Mouse (Mus musculus) spleen, adult 18-20 months (tissue): ENCODE data around the gene Tigd3.

Source experiments
- DNase-seq, 2 experiments: peaks; one replicate each; pipeline ENCODE4 v3.0.0; 2022; ENCODE audit warnings: mixed read lengths in 2 of 2

Gene Tigd3

GRCm38 (mm10) chr19:5874969-5875480 lies 18.9 kb downstream of the Tigd3 start, which contains the start of gene Frmd8:
TSS of gene Frmd8 (minus strand) at chr19:5875274.
- DNase-seq = peak; percentile 88 to 93

GRCm38 (mm10) chr19:5874391-5874968 lies 19.5 kb downstream of the Tigd3 start:
- DNase-seq = no peak

GRCm38 (mm10) chr19:5872931-5873556 lies 20.9 kb downstream of the Tigd3 start:
- no peak for DNase-seq

- no peak for DNase-seq
Measured at GRCm38 (mm10) chr19:5872528-5872927, 21.4 kb downstream of the Tigd3 start.

GRCm38 (mm10) chr19:5871683-5872082 lies 22.3 kb downstream of the Tigd3 start:
- DNase-seq = no peak

- DNase-seq = no peak
Measured at GRCm38 (mm10) chr19:5871273-5871672, 22.7 kb downstream of the Tigd3 start.

- DNase-seq = no peak
Measured at GRCm38 (mm10) chr19:5868096-5868495, 25.9 kb downstream of the Tigd3 start.

GRCm38 (mm10) chr19:5864710-5865398 lies 29.1 kb downstream of the Tigd3 start:
- no peak for DNase-seq

GRCm38 (mm10) chr19:5863776-5864175 lies 30.2 kb downstream of the Tigd3 start:
- no peak for DNase-seq

GRCm38 (mm10) chr19:5862335-5863085 lies 31.4 kb downstream of the Tigd3 start:
- no peak for DNase-seq

GRCm38 (mm10) chr19:5856604-5857003 lies 37.3 kb downstream of the Tigd3 start:
- DNase-seq = no peak

GRCm38 (mm10) chr19:5852035-5852722 lies 41.8 kb downstream of the Tigd3 start:
- DNase-seq = no peak

GRCm38 (mm10) chr19:5851481-5851971 lies 42.4 kb downstream of the Tigd3 start:
- DNase-seq = no peak

GRCm38 (mm10) chr19:5850860-5851259 lies 43.1 kb downstream of the Tigd3 start:
- no peak for DNase-seq

- peak; percentile 80 to 90 for DNase-seq
Measured at GRCm38 (mm10) chr19:5849843-5850527, 44.0 kb downstream of the Tigd3 start.

GRCm38 (mm10) chr19:5848826-5849672 lies 44.9 kb downstream of the Tigd3 start:
- DNase-seq = peak in 1 of 2 experiments; percentile 27

GRCm38 (mm10) chr19:5848032-5848825 lies 45.7 kb downstream of the Tigd3 start:
- DNase-seq = no peak

GRCm38 (mm10) chr19:5847306-5847796 lies 46.6 kb downstream of the Tigd3 start:
- no peak for DNase-seq

- peak; percentile 38 to 52 for DNase-seq
Measured at GRCm38 (mm10) chr19:5846557-5847305, 47.2 kb downstream of the Tigd3 start.
